Mouse (Mus musculus): ENCODE data around the gene Wnt1.
"Not testable (repeated sequence)": the region's sequence is repeated elsewhere in the genome, so short reads cannot be mapped to it uniquely, and the experiment has no call there.

Gene Wnt1

DNA sequence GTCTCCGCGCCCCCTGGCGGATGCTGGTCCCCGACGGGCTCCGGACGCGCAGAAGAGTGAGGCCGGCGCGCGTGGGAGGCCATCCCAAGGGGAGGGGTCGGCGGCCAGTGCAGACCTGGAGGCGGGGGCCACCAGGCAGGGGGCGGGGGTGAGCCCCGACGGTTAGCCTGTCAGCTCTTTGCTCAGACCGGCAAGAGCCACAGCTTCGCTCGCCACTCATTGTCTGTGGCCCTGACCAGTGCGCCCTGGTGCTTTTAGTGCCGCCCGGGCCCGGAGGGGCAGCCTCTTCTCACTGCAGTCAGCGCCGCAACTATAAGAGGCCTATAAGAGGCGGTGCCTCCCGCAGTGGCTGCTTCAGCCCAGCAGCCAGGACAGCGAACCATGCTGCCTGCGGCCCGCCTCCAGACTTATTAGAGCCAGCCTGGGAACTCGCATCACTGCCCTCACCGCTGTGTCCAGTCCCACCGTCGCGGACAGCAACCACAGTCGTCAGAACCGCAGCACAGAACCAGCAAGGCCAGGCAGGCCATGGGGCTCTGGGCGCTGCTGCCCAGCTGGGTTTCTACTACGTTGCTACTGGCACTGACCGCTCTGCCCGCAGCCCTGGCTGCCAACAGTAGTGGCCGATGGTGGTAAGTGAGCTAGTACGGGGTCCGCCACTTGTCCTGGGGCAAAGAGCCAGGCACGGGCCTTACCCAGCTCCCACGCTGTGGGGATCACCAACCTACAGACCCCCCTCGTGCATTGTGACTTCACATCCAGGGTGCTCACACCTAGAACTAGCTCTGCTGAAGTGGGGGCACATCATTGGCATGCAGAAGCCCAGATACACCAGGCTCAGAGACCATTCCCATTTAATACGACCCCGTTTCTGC is at the start of gene Wnt1:
Wnt1 (plus strand) TSS at position 197 of the 875 bp plus-strand sequence.
- peak; percentile 73 for DNase-seq (ENCODE audit: low spot score)

DNA sequence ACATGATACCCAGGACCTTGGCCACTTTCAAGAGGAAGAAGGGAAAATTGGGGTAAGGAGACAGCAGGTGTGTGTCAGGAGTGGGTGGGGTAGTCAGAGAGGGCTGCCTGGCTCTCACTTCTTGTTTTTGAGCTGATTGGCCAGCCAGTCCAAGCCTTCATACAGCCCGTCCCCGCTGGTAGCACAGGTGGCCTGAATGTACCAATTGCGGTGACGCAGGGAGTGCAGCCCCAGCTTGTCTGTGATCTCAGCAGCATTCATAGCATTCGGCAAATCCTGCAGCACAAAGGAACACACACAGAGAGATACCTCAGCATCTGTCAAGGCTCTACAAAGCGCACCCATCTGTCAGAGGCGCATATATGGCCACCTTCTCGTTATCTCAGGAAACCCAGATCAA is 49.4 kb upstream of the Wnt1 start:
- no peak for DNase-seq (ENCODE audit: low spot score)

DNA sequence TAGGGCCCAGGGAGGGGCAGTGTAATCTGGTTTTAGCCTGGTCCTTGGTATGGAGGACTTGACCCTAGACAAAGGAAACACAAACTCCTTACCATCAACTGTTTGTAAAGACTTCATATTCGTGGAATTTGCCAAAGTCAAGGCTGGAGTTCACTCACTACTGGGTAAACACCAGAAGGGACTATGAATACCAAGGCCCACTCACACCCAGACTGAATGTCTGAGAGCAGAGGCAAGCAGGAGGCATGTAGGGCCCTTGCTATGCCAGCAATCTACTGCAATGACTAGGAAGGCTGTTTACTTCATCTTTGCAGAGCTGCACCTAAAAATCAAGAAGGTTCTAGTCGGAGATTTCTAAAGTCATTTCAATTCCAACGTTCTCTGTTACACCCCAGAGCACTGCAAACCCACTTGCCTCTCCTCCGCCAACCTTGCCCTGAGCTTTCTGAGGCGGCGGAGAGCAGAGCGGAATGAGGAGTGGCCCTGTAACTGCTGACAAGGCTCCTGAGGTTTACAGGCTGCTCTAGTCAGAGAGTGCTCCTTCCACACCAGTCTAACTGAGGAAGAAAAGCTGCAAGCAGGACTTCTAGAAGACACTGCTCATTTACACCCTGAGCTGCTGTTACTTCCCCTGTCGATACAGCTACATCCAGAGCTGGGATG is 46.8 kb upstream of the Wnt1 start:
- no peak for DNase-seq (ENCODE audit: low spot score)

DNA sequence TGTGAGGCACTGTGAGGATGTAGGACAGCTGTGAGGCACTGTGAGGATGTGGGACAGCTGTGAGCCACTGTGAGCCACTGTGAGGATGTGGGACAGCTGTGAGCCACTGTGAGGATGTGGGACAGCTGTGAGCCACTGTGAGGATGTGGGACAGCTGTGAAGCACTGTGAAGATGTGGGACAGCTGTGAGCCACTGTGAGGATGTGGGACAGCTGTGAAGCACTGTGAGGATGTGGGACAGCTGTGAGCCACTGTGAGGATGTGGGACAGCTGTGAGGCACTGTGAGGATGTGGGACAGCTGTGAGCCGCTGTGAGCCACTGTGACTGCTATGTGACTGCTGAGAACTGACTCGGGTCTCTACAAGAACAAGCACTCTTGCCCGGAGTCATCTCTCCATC is 45.8 kb upstream of the Wnt1 start:
- not testable (repeated sequence) for DNase-seq (ENCODE audit: low spot score)

DNA sequence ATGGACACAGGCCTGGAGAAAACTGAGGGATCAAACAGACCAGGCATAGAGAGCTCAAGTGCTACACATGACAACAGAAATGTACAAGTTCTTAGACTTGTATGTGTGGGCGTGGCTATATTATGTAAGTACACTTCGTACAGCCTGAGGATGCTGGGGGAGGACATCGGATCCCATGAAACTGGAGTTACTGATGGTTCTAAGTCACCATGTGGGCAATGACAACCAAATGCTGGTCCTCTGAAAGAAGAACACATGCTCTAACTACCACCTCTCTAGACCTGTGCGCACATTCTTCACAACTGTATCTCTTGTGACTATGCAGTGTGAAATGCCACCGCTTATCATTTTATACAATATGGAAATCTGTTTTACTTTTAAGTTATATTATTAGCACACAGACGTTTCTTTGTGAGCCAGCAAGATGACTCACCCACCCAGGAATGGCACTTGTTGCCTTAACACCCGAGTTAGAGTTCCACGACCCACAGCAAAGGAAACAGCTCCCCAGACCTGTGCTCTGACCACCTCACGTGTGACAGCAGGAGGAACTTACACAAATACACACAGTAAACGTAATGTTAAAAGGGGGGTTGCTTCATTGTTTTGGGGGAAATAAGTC is 43.2 kb upstream of the Wnt1 start:
- DNase-seq (ENCODE audit: low spot score) = no peak

DNA sequence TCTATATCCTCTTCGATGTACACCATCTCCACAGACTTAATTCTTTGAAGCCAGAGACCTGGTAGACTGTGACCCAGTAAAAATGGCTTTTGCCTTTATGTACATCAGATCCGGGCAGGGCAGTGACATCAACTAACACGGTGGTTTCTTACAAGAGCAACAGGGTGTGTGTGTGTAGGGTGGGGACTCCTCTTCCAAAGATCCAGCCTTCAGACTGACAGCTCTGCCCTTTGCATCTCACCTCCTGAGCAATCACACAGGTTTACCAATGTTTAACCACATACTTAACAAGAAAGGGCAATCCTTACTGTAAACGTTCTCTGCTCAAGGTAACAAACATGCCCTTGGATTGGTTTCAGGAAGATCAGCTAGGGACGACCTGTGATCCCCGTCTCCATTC is 42.4 kb upstream of the Wnt1 start:
- no peak for DNase-seq (ENCODE audit: low spot score)

DNA sequence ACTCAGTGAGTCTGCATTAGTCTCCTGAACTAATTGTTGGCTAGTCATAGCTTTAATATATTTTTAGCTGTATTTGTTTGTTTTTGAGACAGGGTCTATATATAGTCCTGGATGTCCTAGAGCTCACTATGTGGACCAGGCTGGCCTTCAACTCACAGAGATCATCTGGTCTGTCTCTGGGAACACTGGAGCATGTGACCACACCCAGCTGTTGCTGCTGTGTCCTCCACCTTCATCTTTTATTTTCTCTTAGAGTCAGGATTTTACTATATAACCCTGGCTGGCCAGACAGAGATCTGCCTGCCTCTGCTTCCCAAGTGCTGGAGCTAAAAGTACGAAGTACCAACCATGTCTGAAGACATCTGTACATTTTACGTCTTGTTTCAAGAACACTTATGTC is 40.6 kb upstream of the Wnt1 start:
- DNase-seq (ENCODE audit: low spot score) = no peak

DNA sequence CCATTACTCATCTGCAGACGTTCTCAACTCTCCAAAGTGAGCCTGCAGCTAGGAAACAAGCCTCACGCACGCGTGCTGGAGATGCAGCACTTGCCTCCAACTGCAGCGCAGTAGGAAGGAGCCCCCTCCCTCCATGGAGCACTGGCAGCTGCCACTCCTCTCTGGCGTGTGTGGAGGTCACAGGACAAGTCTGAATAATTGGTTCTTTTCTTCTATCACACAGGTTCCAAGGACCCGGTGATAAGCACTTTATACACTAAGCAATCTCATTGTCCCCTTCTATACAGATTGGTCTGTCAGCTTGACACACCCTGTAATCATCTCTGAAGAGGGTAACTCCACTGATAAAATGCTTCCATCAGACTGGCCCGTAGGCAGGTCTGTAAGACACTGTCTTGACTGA is 36.6 kb upstream of the Wnt1 start:
- DNase-seq (ENCODE audit: low spot score) = no peak

DNA sequence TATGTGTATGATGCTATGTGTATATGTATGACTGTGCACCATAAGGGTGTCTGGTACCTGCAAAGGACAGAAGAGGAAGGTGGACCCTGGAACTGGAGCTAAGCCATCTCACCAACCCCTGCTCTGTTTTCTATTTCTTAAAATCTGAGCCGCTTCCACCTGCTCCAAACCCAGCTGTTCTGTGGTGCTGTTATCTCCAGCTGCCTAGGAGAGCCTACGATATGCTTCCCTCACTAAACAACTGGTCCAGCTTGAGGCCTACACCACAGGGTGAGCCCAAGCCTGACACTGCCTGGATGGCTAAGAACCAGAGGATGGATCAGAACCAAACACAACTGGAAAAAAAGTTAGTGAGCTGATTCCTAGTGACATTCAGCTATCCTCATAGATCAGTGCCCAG is 35.5 kb upstream of the Wnt1 start:
- no peak for DNase-seq (ENCODE audit: low spot score)

DNA sequence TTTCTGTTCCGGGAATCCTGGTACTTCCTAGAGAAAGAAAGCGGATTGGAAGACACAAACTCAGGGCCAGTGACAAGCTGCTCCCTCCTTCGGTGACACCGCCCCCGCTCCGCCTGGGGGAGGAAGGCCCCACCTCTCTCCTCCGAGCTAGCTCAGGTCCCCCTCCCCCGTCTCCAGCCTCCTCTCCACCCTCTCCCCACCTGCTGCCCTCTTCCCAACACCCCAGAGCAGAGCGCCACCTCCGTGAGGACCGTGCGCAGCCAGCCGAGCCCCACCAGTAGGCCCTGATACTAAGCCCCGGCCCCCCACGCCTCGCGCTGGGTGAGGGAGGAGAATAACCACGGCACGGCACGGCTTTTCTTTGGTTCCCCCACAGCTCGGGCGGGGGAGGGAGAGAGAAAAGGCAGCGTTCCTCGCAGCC is 27.4 kb upstream of the Wnt1 start:
- DNase-seq (ENCODE audit: low spot score) = peak; percentile 86

DNA sequence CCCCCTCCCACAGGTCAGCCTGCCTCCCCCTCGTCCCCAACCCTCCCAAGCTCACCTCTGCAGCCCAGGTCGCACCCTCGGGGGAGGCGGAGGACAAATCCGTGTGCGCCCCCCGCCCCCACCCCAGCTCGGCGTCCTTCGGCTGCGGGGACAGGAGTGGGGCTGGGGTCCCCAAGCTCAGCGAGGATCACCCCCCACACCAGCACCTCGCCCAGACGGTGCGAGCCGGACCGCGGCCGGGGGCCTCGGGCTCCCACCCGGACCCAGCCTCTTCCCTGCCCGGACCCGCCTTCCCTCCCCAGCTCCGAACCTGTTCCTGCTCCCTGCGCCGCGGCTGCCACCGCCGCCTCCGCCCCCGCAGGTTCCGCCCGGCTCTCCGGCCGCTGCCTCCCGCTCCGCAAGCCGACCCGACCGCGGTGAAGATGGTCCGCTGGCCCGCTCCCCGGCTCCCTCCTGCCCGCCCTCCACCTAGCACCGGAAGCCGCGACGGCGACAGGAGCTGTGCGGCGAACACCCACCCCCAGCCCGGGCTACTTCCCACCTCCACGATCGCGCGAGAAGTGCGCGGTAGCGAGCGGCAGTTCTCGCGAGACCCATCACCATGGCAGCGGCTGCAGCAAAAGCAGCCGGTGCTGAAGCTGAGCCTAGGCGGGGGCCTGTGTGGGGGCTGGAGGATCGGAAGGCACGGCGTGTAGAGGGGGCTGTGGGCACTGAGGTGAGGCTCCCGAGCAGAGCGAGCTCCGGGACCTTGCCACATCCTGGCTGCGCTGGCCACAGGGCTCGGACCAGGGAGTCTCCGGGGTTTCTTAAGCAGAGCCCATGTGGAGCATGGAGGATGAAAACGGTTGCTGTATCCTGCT is 26.8 kb upstream of the Wnt1 start, which contains the start of gene Arf3:
Arf3 (minus strand) TSS at position 545 of the 860 bp plus-strand sequence.
- DNase-seq (ENCODE audit: low spot score) = peak; percentile 98

DNA sequence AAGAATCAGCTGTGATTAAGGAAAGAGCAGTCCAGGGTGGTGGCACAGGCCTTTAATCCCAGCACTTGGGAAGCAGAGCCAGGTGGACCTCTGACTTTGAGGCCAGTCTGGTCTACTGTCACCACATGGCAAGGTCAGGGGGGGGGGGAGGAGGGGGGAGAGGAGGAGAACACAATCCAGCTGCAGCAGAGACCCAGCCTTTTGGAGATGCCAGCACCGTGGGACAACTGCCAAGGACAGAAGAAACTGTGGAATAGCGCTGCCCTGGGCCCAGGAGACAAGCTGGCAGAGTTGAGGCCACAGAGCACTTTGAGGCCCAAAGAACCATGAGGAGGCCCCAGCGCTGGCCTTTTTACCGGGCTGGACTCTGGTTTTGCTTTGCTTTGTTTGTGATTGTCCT is 23.7 kb upstream of the Wnt1 start:
- no peak for DNase-seq (ENCODE audit: low spot score)

DNA sequence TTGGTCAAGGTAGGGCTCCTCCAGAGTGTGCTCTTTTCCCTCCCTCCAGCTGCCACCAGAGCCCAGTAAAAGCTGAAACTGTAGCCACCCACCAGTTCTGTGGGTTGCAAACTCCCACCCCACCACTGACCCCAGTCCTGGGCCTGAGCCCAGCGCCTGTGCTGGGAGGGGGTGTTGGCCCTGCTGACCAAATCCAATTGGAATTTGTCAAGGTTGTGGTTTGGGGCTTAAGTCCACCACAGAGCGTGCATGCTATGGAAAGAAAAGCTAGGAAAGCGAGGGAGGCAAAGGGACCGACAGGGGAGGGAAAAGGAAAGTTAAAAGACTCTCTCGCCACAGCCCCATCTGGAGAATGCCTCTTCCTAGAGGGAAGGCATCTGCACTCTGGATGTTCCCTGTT is 21.4 kb upstream of the Wnt1 start:
- no peak for DNase-seq (ENCODE audit: low spot score)

DNA sequence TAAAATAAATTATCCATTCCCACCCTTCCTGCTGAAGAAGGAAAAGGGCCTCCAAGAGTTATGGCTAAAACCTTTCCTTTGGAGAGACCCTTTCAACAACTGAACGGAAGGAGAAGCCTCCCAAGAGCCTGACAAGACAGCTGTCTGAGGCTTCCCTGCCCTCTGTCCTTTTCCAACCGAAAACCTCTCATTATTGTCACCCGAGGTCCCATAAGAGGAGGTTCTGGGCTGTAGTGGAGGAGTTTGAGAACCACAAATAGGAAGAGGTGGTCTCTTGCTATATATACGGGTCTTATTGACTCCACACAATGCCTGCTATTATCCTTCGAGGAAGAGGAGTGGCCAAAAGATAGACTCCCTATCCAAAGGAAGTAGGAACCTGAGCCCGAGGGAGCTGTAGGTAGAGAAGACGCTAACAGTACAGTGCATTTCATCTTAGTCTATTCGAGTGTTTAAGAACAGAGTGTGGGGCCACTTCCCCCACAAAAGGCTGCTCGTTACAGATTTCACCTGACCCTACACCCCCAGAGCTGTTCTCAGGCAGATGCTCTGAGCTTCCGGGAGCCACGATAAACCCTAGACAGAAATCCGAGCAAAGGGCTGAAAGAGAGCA is 17.7 kb upstream of the Wnt1 start:
- DNase-seq (ENCODE audit: low spot score) = no peak

DNA sequence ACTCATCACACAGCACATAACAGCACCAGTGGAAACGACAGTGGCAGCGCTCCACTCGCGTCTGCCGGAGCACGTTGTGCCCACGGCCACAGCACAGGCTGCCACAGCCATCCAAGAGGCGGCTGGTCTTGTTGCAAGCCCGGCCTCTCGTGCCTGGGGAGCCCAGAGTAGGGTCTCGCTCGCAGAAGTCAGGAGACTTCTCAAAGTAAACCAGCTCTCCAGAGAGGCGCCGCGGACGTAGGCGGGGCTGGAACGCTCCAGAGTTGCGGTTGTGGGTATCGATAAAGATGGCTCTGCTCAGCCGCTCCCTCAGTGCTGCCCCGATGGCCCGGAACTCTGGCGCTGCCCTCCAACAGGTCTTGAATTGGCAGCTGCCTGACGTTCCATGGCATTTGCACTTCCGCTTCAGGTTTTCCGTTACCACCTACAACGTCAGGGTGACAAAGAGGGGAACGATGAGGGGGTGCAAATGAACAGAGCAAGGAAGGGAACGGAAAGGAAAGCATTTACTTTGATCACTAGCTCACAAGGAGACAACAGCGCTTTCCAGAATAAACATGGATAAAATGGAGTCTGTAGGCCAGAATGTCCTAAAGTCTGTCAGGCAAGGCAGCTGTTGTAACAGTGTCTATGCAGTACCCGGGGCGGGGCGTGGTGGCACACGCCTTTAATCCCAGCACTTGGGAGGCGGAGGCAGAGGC is 17.0 kb upstream of the Wnt1 start:
- DNase-seq (ENCODE audit: low spot score) = peak; percentile 57

DNA sequence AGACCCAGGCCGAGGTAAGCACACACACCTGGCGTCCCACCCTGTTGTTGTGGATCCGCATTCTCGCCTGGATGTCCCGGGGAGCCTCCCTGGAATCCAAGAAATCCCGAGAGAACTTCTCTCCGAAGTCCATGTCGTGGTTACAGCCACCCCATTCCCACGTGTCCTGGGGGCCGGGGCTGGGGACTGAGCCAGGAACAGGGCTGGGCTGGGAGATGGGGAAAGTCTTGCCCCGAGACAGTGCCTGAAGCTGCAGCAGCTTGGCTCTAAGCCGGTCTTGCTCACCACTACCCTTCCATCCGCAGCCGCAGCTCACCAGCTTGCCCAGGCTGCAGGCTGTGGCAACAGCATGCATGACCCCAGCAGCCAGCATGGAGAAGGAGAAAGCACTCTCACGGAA is 15.6 kb upstream of the Wnt1 start:
- DNase-seq (ENCODE audit: low spot score) = no peak

DNA sequence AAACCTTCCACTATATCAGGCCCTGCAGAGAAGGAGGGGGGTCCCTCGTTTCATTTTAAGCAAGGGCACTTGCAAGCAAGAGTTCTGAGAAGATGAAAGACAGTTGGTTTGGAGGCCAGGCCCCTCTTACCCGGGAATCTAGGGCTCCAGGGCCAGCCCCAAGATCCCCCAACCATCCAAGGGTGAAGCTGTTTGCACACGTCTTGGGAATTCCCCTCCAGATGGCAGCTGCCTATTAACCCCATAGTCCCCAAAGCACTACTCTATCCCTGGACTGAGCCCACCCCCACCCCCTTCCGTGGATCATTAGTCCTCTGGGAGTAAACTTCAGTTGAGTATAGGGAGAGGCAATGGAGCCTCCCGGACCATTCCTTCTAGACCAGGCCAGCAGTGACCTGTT is 14.1 kb upstream of the Wnt1 start:
- DNase-seq (ENCODE audit: low spot score) = no peak

DNA sequence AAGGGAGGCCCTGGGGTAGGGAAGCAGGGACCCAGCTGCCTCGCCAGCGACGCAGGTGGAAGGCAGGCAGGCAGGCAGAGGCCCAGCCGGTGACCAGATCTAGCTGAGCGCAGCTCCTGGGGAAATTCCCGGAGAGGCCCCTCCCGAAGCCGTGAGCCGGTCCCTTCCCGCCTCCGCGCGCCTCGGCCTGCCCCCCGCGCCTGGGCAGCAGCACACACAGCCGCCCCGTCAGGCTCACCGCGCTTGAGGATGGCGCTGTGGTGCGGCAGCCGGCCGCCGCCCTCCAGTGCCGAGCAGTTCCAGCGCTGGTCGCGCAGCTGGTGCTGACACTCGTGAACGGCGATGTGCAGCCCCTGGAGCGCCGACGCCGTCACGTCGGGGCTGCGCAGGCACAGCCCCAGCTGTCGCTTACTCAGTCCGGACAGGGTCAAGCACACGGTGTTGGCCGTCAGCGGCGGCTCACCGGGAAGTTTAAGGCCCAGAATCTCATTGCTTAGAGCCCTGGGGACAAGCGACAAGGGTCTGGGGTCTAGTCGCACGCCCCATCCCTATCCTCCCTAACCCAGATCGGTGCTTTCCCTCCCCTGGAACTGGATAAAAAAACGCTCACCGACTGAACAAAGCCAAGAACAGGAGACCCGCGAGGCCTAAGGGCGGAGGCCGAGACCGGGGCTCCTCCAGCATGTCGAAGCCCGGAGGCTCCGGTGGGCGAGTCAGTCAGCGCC is 13.2 kb upstream of the Wnt1 start:
- DNase-seq (ENCODE audit: low spot score) = peak; percentile 56

DNA sequence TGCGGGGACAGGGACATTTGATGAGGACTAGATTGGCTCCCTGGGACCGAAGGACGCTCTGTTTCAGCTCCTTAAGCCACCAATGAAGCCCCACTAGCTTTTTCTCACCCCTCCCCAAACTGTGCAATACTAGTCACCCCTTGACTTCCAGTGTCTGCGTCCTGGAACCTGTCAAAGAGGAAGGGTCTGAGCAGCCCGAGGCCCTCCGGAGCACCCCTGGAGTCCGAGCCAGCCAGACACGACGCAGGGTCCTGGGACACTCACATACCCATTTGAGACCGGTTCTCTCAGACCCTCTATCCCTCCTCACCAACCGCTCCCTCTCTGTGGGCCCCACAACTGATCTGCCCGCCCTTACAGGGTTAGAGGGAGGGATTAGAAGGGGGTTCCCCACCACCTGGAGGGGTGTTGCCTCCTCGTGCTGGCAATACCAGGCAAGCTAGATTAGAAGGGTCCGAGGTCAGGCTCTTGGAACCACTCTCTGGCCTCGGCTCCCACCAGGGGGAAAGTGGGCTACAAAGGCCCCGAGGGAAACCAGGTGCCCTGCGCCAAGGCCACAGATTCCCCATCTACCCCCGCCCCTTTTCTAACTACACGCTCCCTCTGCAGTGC is 12.5 kb upstream of the Wnt1 start:
- no peak for DNase-seq (ENCODE audit: low spot score)

DNA sequence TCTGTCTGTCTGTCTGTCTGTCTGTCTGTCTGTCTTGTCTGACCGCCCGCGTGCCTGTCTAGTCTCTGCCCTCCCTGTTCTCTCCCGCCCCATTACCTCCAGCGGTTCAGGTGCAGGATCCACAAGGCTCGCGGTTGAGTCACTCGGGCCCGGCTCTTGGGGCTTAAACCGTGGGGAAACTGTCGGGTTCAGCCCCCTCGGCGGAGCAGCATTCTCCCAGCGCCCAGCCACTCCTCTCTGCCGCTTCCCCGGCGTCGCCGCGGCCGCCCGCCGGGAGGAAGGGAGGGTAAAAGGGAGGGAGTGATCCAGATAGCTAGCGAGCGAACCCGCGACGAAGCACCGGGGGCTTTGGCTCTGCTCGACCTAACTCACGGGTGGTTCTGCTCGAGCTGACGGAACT is 11.9 kb upstream of the Wnt1 start, which contains the start of gene Wnt10b:
Wnt10b (minus strand) TSS at position 389 of the 400 bp plus-strand sequence.
- DNase-seq (ENCODE audit: low spot score) = no peak
